Mouse (Mus musculus) cerebellum, postnatal 25 days (tissue): ENCODE measurements around the gene Ralbp1.

Experiments
- DNase-seq, 2 experiments: peaks; one replicate each; pipeline ENCODE4 v3.0.0; 2021; ENCODE audit warnings: mixed read lengths in 2 of 2

The Ralbp1 gene

DNA sequence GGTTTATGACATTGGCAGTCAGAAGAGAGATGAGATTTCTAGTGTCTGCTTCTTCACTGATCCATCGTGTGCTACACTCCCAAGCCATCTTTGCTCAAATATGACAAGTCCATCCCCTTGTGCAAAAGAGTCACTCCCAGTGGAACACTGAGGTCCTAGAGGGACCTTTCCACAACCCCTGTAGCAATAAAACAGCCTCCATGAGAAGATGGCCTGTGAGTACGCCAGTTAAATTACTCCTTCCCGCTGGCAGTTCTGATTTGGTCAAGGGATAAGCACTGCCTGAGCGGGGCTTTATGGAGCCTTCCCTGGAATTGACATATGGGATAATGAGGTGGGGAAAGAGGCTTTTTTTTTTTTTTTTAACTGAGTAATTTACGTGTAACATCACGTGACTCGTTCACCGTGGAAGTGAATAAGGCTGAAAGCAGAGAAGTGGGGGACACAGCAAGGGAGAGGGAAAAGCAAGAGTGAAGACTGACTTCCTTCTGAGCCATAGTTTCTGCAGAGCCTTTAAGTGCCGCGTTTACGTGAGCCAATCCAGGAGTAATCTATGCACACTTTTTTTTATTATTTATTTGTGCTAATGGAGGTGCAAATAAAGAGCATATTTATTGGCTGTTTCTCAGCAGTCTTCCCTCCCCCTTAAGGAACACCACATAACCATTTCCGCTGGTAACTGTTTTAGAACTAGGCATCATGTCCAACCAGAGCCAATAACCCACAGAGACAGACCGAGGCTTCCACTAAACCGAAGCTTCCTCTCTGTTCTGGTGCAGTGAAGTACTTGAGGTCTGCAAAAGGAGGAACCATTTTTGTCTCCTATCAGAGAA, at the start of gene Ralbp1:
Ralbp1 (minus strand) TSS at position 102 of the 833 bp plus-strand sequence.
- DNase-seq = peak; percentile 50 to 66

DNA sequence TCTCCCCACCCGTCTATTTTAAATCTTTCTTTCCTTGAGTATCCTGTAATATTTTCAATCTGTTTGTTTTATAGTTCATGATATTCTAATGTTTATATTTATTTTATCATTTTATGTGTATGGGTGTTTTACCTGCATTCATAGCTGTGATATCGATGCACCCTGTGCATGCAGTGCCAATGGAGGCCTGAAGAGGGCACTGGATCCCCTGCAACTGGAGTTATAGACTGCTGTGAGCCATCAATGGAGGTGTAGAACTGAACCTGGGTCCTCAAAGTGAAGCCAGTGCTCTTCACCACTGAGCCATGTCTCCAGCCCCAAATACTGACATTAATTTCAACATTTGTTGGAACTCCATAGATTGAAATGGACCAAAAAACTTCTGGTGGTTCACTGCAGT, 48.1 kb upstream of the Ralbp1 start:
- no peak for DNase-seq

DNA sequence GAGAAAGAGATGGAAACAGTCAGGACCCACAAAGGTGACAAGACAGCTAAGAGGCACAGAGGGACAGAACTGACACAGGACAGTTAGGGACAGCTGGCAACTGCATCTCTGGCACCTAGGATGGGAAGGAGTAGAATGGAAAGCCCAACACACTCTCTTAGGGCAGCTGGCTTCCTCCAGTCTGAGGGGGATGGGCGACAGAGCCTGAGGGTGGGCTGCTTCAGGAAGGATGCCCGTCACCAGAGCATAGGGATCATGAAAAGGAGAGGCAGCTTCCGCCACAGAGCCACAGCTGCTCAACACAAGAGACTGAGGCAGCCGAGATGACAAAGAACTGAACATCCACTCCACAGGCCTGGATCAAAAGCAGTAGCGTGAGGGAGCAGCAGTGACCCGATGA, 45.9 kb upstream of the Ralbp1 start:
- DNase-seq = peak; percentile 23 to 34

DNA sequence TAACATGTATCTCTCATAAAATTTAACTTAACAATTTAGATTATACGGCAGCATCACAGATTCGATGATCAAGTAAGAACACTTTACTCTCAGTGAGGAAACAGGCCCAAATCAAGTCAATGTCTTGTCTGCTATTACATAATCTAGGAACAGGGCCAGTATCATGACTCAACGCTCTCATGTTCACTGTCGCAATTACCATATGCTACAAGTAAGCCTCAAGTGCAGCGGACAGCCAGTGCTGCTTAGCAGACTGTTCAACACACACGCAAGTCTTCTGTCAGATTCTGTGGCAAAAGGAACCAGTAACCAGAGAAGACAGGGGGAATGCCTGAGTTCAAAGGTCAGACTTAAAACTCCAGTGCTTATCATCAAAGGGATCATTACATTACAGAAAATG, 45.4 kb upstream of the Ralbp1 start:
- peak; percentile 66 to 70 for DNase-seq

DNA sequence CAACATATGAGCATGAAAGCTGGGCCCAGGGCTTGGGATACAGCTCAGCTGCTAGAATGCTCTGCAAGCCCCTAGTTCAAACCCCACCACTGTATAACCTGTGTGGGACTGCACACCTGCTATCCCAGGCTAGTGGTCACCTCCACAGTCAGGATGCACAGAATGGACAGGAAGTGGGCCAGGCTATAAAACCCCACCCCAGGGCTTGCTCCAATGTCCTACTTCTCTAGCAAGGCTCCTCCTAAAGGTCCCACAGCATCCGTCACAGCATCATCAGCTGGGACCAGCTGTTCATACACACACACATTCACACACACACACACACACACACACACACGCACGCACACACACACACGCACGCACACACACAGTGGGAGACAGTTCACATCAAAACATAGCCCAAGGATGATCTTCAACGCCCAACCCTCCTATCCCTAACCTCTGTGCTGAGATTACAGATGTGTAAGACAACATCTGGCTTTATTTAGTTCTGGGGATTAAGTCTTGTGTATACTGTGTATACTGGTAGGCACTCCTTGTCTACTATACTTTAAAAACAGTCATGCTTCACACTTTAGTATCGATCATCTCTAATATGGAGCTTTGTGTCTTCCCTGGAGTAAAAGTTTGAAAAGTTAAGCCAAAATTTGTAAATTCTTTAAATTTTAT, 44.7 kb upstream of the Ralbp1 start:
- DNase-seq = no peak

DNA sequence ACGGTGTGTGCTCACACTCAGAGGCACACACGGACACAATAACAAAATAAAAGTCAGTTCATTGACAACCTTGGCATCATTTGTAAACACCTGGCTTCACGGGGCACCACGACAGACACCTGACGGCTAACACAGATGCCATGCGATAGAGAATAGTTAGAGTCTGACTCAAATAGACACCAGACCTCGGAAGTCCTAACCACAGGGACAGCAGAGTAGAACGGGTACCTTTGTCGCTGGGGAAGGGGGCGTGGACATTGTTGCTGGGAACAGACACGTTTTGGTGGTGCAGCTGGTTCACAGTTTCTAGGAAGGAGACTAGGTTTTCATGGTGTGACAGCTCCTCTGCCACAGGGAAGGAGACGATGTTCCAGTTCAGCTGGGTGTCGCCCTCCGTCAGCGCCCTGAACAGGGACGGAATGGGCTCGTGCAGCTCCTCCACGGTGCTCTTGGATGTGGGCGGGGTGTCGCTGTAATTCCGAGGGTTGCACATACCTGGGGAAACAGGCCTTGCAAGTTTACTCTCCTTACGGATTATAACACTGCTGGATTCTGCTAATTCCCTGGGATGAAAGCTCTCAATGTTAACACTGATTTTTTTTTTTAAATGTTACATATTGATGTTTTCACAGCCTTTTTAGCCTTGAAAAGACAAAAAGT, 43.9 kb upstream of the Ralbp1 start:
- no peak for DNase-seq

DNA sequence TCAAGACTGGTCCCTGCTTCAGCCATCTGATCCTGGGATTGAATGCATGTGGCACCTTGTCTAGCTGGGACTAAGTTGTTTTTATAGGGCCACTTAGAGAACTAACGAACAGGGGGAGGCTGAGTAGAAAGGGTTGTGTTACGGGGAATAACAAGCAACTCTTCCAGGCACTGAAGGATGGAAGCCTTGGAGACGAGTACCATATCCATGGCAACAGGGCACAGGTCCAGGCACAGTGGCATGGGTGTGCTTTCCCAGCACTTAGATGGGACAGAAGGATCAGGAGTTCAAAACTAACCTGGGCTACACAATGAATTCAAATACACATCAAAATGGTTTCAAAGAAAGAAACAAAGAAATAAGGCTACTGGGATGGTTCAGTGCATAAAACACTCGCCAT, 41.5 kb upstream of the Ralbp1 start:
- peak in 1 of 2 experiments; percentile 41 for DNase-seq

DNA sequence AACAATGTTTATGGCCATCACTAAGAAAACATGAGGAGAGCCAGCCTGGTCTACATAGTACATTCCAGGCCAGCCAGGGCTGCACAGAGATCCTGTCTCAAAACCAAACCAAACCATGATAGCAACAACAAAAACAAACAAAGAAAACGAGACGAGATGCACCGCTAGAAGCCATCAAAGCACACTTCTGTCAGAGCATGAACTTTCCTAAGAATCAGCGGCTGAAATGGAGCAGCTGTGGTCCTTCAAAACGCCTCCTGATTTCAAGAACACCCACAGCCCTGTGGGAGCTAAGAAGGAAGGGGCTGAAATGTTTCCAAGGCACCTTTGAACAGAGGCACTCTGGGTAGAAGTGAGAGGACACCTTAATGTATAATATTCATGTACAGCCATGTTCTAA, 38.6 kb upstream of the Ralbp1 start:
- DNase-seq = no peak

DNA sequence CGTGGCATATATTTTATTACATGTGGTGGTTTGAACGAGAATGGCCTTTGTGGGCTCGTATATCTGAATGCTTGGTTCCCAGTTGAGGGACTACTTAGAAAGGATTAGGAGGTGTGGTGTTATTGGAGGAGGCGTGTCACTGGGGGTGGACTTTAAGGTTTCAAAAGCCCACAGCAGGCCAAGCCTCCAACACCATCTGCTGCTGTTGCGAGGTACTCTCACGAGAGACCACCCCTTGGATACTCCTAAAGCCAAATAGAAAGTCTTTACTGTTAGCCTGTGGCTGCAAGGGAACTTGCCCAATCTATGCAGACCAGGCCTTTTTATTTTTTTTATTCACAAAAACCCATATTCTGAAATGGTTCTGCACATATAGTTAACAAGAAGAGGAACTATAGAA, 36.4 kb upstream of the Ralbp1 start:
- DNase-seq = no peak

DNA sequence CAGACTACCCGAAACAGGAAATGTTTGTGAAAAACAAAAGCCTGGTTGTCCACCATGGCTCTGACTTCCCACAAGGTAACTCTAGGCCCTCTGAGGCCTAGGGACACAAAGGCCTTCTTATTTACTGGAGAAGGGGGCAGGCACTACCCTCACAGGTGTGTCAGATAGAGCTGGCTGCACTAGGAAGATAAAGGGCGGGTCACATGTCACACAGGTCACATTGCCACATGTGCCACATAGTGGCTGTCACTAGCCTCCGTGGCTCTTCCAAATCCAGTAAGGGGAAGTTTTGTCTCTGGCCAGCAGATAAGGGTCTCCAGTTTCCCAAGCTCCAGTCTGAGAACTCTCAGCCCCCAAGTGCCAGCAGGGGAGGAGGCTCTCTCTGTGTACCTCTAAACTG, 33.6 kb upstream of the Ralbp1 start:
- DNase-seq = no peak

DNA sequence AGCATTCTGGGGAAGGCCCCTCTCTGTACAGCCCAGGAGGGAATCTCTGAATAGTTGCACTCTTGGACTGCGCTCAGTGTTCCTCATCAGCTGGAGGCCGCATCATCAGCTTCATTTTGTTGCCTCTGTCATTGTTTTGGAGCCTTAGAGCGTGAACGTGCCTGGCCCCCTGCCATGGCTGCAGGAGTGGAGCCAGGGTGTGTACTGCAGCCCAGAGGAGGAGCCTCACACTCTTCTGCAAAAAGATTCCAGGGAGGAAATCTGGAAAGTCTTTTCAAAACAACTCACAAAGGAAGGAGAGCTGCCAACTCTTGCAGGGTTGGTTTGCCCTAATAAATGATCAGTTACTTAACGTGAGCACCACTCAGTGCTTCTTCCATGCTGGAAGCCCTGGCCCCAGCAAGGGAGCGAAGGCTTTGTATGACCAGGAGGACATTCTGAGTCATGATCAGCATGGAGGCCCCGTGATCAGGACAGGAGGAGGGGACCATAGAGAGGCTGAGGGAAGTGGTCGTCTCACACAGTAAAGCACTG, 30.6 kb upstream of the Ralbp1 start:
- peak; percentile 61 to 77 for DNase-seq

DNA sequence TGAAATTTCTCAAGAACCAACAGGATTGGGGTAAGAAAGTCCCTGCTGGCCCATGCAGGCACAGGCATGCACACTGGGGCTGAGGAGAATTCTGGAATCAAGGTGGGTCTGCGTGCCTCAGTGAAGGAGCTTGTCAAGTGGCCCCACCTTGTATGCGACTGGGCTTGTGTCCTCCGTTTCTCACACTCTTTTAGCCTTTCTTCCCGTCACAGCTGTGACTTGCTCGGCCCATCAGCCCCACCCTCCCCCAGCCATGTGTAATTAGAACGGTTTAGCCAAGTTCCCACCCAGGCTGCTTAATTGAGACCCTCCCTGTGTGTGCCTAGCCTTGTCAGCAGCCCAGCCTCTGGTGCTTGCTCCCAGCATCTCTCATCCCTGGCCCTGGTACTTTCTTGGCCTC, 28.5 kb upstream of the Ralbp1 start:
- DNase-seq = no peak

DNA sequence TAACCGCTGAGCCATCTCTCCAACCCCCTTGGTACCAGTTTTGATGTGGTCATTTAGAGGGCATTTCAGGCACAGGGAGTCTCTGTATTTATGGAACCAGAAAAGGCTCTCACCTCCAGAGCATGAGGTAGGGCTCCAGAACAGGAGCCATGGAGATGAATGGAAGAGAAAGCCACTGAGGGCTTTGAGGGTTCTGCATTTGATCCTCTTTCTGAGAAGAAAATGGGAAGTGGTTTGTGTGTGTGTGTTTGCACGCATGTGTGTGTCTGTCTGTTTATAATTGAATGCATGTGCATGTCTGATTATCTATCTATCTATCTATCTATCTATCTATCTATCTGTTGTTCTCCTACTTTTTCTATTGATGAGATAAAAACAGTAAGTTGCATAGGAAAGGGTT, 26.6 kb upstream of the Ralbp1 start:
- no peak for DNase-seq

DNA sequence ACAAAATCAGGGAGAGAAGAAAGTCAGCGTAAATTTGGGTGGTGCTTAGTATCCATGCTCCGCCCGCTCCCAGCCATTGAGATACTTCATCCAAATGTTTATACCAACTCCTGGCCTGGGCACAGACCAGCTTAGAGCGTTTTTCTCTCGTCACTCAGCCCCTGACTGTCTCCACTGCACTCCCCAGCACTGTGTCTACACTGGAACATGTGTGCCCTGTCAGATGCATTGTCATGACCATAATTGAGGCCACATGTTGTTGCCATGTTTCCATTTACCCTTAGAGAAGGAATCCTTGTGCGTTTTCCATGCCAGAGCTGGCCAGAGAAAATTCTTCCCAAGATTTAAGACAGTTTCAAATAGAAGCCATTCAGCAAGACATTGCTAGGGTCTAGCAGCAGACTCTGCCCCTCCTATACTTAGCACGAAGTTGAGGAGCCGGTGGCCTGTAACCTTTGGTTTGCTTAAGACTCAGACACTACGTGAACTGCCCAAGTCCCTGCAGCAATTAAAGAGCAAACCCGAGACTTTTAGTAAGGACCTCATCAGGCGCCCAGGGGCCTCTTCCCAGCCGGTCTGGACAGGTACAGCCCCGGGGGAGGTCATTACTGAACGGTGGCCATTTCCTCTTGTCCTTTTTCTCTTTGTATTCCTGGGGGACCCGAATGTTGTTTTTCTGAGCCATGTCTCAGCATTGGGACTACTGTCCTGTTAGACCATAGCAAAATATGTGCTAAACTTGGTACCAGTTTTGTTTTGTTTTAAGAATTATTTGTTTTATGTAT, 25.9 kb upstream of the Ralbp1 start:
- DNase-seq = no peak

DNA sequence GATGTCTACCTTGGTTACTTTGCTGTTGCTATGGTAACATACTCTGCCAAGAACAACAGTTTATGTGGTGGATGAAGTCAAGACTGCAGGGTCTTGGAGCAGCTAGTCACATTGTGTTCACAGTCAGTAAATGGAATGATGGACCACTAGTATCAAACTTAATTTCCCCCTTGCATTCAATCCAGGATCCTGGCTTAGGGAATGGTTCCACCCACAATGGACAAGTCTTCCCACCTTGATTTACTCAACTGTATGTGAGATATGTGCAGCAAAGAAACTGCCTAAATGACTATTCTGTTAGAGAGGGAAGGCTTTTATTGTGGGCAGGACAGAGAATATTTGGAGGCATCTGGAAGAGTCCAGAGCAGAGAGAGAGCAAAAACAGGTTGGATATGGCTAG, 22.7 kb upstream of the Ralbp1 start:
- DNase-seq = no peak

DNA sequence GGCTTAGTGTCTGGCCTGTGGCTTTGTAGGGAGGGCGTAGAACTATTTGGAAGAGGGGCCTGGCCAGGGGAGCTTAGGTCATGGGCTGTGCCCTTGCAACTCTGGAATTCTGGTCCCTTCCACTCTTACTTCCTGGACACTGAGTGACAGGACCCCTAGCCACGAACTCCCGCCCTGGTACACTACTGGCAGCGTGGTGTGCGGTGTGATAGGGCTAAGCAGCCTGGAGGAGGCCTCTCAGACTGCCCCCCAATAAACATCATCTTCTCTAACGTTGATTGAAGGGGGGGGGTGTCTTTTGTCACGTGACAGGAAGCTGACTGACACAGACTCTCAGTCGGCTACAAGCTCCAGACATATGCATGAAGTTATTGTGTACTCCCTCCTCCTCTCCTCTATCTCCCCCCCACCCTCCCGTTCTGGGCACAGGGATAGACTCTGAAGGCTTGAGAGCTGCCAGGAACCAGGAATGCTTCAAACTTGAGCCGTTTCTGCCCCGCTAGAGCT, 21.4 kb upstream of the Ralbp1 start:
- no peak for DNase-seq

DNA sequence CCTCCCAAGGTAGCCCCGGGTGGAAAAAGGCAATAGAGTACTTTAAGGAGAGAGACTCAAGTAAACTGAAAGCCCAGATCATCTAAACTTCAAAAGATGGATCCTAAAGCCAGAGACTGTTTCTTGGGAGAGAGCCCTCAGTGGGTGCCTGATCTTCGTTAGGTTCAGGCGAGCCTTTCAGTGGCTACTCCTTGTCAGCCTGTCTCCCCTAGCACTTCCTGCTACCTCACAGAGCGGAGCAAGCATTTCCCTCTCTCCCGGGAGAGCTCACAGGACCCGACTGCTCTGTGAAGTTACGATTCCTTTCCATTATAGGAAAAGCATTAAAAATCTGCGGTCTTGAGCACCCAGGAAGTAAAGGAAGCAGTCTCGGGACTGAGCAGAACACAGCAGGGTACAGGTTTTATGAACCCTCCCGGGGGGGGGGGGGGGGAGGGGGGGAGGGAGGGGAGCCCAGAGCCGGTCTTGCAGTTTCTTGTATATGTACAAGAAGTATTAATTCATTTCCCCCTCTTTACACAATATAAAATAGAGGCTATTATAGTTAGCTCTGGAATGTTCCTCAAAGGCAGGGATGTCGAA, 20.8 kb upstream of the Ralbp1 start:
- DNase-seq = no peak

DNA sequence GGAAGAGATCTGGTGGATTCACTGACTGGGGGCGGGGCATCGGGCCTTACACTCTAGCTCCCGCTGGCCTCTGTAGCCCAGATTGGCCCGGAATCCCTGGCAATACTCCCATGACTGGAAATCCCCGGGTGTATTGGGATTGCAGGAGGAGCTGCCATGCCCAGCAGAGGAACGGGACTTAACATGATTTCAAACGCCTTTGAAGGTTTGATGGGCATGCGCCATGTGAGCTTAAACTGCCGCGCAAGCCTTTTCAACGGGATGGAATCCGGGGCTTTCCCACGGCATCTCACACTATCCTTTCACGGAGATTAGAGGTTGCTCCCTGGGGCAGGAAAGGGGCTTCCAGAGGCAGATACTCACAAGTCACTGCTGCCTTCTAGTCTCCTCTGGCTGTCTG, 19.6 kb upstream of the Ralbp1 start:
- peak in 1 of 2 experiments; percentile 27 for DNase-seq

DNA sequence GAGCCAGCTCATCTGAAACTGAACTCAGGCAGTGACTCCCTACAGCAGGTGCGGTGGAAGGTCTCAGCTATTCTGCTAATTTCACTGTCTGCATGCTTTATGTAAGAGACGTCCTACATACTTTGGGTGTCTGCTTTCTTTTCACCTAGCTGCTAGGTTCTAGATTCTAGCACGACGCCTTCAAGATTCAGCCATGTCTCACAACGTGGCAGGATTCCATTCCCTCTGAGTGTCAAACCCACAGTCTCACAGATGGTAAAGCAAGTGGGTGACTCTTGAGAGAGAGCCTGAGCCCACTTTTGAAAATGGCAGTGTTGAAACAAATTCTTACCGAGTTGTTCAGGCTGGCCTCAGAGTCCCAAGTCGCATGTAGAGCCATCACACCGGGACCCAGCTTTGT, 18.2 kb upstream of the Ralbp1 start:
- no peak for DNase-seq

DNA sequence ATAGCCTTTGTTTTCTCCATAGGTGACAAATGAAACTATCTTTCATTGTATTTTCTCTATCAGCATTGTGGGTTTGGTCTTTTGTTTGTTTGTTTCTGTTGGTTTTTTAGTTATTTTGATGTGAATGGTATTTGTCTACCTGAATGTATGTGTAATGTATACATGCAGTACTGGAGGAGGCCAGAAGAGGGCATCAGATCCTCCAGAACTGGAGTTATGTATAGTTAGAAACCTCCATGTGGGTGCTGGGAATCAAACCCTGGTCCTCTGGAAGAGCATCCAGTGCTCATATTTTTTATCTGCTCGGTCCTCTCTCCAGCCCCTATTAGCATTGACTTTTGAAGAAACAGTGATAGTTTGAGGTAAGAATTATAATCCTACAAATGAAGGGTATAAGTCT, 17.4 kb upstream of the Ralbp1 start:
- no peak for DNase-seq

DNA sequence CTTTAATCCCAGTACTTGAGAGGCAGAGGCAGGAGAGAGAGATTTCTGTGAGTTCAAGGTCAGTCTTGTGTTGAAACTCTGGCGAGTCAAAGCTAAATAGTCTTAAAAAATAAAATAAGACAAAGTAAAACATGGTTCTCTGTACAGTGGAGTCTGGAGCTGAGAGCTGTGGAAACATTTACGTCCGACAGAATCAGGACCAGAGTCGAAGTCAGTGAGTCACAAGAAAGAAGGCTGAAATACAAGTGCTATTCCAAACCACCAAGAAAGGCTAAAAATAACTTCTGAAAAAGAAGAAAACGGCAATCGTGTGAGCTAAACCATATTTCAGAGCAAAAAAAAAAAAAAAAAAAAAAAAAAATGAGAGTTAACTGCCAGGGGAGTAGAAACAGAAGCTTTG, 16.7 kb upstream of the Ralbp1 start:
- no peak for DNase-seq

DNA sequence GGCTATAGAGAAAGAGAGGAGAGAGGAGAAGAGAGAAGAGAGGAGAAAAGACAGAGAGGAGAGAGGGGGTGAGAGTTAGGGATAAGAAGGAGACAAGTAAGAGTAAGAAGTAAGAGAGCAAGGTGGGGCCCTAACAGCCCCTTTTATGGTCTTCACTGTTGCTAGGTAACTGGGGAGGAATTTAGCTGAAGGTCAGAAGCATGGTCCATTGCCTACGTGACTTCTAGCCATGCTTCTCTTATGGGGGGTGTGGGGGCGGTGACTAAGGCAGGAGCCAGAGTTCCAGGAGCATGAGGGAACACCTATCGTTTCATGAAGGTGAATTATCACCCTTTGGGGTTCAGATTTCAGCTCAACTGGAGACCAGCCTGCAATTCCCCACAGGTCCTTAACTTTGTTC, 10.4 kb upstream of the Ralbp1 start:
- no peak for DNase-seq
